Mouse (Mus musculus): ENCODE data around the gene 5430402E10Rik. TPM values are rescaled to one million over a fixed set of nuclear protein-coding genes. Genes with fewer than 3 reads are reported as not detected.
"Not testable (repeated sequence)": the region's sequence is repeated elsewhere in the genome, so short reads cannot be mapped to it uniquely, and the experiment has no call there.

5430402E10Rik gene
- not detected in 2 replicates for polyA plus RNA-seq (2015; fragmentation: Nextera tagmentation; extraction: Ambion mirVana)

DNA sequence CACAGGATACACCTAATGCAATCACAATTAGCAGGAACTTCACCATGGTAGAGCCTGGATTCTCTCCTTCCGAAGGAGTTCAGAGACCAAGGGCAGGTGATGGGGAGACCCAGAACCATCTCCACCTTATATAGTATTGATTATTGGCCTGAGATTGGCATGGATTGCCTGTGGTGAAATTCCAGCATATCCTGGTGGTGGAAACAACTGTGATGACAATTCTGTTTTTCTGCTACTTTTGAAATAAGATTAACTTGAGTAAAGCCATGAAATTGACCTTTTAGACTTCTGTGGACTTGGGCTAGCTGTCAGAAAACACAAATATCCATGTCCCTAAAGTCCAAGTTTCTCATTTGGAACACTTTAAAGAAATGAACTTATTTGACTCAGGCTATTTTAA lies at the start of gene 5430402E10Rik:
Gene 5430402E10Rik (minus strand): TSS at position 101 of the 400 bp plus-strand sequence.
- not testable (repeated sequence) for H3K27ac ChIP-seq (ENCODE audit: low read length); H3K27me3 ChIP-seq (ENCODE audit: control insufficient read depth, insufficient read depth, low read length); H3K4me2 ChIP-seq (ENCODE audit: low read depth, low read length); H3K9ac ChIP-seq (ENCODE audit: low read length); H3K4me1 ChIP-seq (ENCODE audit: control insufficient read depth, insufficient read depth, low read length); ATAC-seq (ENCODE audit: insufficient read depth, low FRiP score); H3K4me3 ChIP-seq (replicated peaks; ENCODE audit: low read length); H3K36me3 ChIP-seq (ENCODE audit: control insufficient read depth, insufficient read depth, low read length); H3K9me3 ChIP-seq (replicated peaks; ENCODE audit: control insufficient read depth, low read length)
- WGBS, result 100% methylated on average over 1 of the region's 1 CpGs

DNA sequence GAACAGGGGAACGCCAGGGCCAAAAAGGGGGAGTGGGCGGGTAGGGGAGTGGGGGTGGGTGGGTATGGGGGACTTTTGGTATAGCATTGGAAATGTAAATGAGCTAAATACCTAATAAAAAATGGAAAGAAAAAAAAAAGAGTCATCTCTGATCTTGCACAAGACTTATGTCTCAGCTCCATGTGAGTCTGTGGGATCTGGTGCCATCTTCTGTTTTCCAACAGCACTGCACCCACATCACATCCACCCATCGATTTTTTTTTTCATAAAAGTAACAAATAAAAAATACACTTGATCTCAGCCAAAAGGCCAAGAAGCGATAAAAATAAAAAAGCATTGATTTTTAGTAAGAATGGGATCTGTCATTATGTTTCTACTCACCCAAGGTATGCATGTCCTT lies 44.8 kb downstream of the 5430402E10Rik start:
- H3K27ac ChIP-seq (ENCODE audit: low read length); H3K9me3 ChIP-seq (replicated peaks; ENCODE audit: control insufficient read depth, low read length); H3K4me1 ChIP-seq (ENCODE audit: control insufficient read depth, insufficient read depth, low read length); H3K4me3 ChIP-seq (replicated peaks; ENCODE audit: low read length); H3K36me3 ChIP-seq (ENCODE audit: control insufficient read depth, insufficient read depth, low read length); H3K9ac ChIP-seq (ENCODE audit: low read length); H3K27me3 ChIP-seq (ENCODE audit: control insufficient read depth, insufficient read depth, low read length); ATAC-seq (ENCODE audit: insufficient read depth, low FRiP score); H3K4me2 ChIP-seq (ENCODE audit: low read depth, low read length): not testable (repeated sequence)
- WGBS, result 38% methylated on average over 2 of the region's 4 CpGs

Other genes with a start within 250 kb of the 5430402E10Rik start
- 11.9 and 13.3 TPM in 2 replicates for gene Prkx, start 128.8 kb downstream of the 5430402E10Rik start, polyA plus RNA-seq (2015; fragmentation: Nextera tagmentation; extraction: Ambion mirVana)
- not detected in 2 replicates for gene Pbsn, start 71.4 kb downstream of the 5430402E10Rik start, polyA plus RNA-seq (2015; fragmentation: Nextera tagmentation; extraction: Ambion mirVana)
- gene Gm14744, start 60.3 kb downstream of the 5430402E10Rik start, polyA plus RNA-seq (2015; fragmentation: Nextera tagmentation; extraction: Ambion mirVana), result not detected in 2 replicates
- gene Obp1a, start 166.3 kb upstream of the 5430402E10Rik start, polyA plus RNA-seq (2015; fragmentation: Nextera tagmentation; extraction: Ambion mirVana), result not detected in 2 replicates
- gene Gm5938, start 200.4 kb upstream of the 5430402E10Rik start, polyA plus RNA-seq (2015; fragmentation: Nextera tagmentation; extraction: Ambion mirVana), result not detected in 2 replicates

Measured in stomach, embryonic 16.5 days (tissue).